Mouse (Mus musculus): Measurements from ENCODE around the gene Unc13b.

The Unc13b gene

GRCm38 (mm10) chr4:43037860-43038566, 20.7 kb upstream of the Unc13b start:
- DNase-seq (ENCODE audit: low read depth, low spot score) = no peak

- DNase-seq (ENCODE audit: low read depth, low spot score) = no peak
Measured at GRCm38 (mm10) chr4:43038567-43039495, 19.9 kb upstream of the Unc13b start.

GRCm38 (mm10) chr4:43039609-43040008, 19.1 kb upstream of the Unc13b start:
- DNase-seq (ENCODE audit: low read depth, low spot score) = no peak

GRCm38 (mm10) chr4:43040114-43040572, 18.6 kb upstream of the Unc13b start:
- DNase-seq (ENCODE audit: low read depth, low spot score) = peak; percentile 96

- DNase-seq (ENCODE audit: low read depth, low spot score) = no peak
Measured at GRCm38 (mm10) chr4:43040881-43041547, 17.7 kb upstream of the Unc13b start.

GRCm38 (mm10) chr4:43043644-43044357, 15.0 kb upstream of the Unc13b start:
- peak; percentile 86 for DNase-seq (ENCODE audit: low read depth, low spot score)

GRCm38 (mm10) chr4:43044673-43045072, 14.1 kb upstream of the Unc13b start:
- peak; percentile 22 for DNase-seq (ENCODE audit: low read depth, low spot score)

GRCm38 (mm10) chr4:43045285-43045658, 13.5 kb upstream of the Unc13b start:
- no peak for DNase-seq (ENCODE audit: low read depth, low spot score)

GRCm38 (mm10) chr4:43045659-43046302, 13.0 kb upstream of the Unc13b start, which contains the start of gene Fam214b:
Fam214b (minus strand) TSS chr4:43046220.
- DNase-seq (ENCODE audit: low read depth, low spot score) = peak; percentile 91

GRCm38 (mm10) chr4:43046607-43047006, 12.1 kb upstream of the Unc13b start:
- no peak for DNase-seq (ENCODE audit: low read depth, low spot score)

GRCm38 (mm10) chr4:43047231-43047630, 11.5 kb upstream of the Unc13b start:
- DNase-seq (ENCODE audit: low read depth, low spot score) = peak; percentile 89

GRCm38 (mm10) chr4:43052627-43053026, 6.1 kb upstream of the Unc13b start:
- DNase-seq (ENCODE audit: low read depth, low spot score) = peak; percentile 80

GRCm38 (mm10) chr4:43057654-43058053, 1.1 kb upstream of the Unc13b start:
- no peak for DNase-seq (ENCODE audit: low read depth, low spot score)

GRCm38 (mm10) chr4:43058392-43058752, 381 bp upstream of the Unc13b start:
- DNase-seq (ENCODE audit: low read depth, low spot score) = no peak

- DNase-seq (ENCODE audit: low read depth, low spot score) = no peak
Measured at GRCm38 (mm10) chr4:43059697-43060096, 944 bp downstream of the Unc13b start.

- DNase-seq (ENCODE audit: low read depth, low spot score) = no peak
Measured at GRCm38 (mm10) chr4:43060286-43060685, 1.5 kb downstream of the Unc13b start.

- DNase-seq (ENCODE audit: low read depth, low spot score) = no peak
Measured at GRCm38 (mm10) chr4:43065471-43065870, 6.7 kb downstream of the Unc13b start.

- no peak for DNase-seq (ENCODE audit: low read depth, low spot score)
Measured at GRCm38 (mm10) chr4:43074923-43075322, 16.2 kb downstream of the Unc13b start.

GRCm38 (mm10) chr4:43078071-43078718, 19.4 kb downstream of the Unc13b start:
- DNase-seq (ENCODE audit: low read depth, low spot score) = no peak

- DNase-seq (ENCODE audit: low read depth, low spot score) = no peak
Measured at GRCm38 (mm10) chr4:43082458-43082857, 23.7 kb downstream of the Unc13b start.
